Mouse (Mus musculus): ENCODE results near the gene Gm960.

The Gm960 gene

GRCm38 (mm10) chr19:4711601-4712155 lies 13.2 kb upstream of the Gm960 start:
- peak; percentile 66 for DNase-seq

- peak; percentile 78 for DNase-seq
These were observed 12.7 kb upstream of the Gm960 start, which contains the start of gene Sptbn2 for GRCm38 (mm10) chr19:4711098-4711600. TSS of gene Sptbn2 (plus strand) at chr19:4711167.

GRCm38 (mm10) chr19:4708765-4709164 lies 10.3 kb upstream of the Gm960 start:
- DNase-seq: peak; percentile 30

GRCm38 (mm10) chr19:4701221-4701620 lies 2.8 kb upstream of the Gm960 start:
- DNase-seq: peak; percentile 68

- peak; percentile 56 for DNase-seq
These were observed 2.2 kb upstream of the Gm960 start for GRCm38 (mm10) chr19:4700656-4701055.

GRCm38 (mm10) chr19:4699821-4700220 lies 1.4 kb upstream of the Gm960 start:
- peak; percentile 72 for DNase-seq

GRCm38 (mm10) chr19:4698856-4699255 lies 388 bp upstream of the Gm960 start:
- peak; percentile 78 for DNase-seq

- DNase-seq: no peak
These were observed 747 bp downstream of the Gm960 start for GRCm38 (mm10) chr19:4697721-4698120.

GRCm38 (mm10) chr19:4697121-4697520 lies 1.3 kb downstream of the Gm960 start:
- DNase-seq: no peak

- no peak for DNase-seq
These were observed 4.1 kb downstream of the Gm960 start for GRCm38 (mm10) chr19:4694346-4694745.

- DNase-seq: no peak
These were observed 26.1 kb downstream of the Gm960 start for GRCm38 (mm10) chr19:4672401-4672800.

- DNase-seq: no peak
These were observed 27.7 kb downstream of the Gm960 start for GRCm38 (mm10) chr19:4670776-4671175.

GRCm38 (mm10) chr19:4666815-4667214 lies 31.7 kb downstream of the Gm960 start:
- DNase-seq: no peak

- peak; percentile 24 for DNase-seq
These were observed 40.3 kb downstream of the Gm960 start for GRCm38 (mm10) chr19:4658156-4658555.

- no peak for DNase-seq
These were observed 51.5 kb downstream of the Gm960 start for GRCm38 (mm10) chr19:4646917-4647492.

GRCm38 (mm10) chr19:4644271-4644670 lies 54.2 kb downstream of the Gm960 start:
- no peak for DNase-seq

- DNase-seq: no peak
These were observed 62.5 kb downstream of the Gm960 start for GRCm38 (mm10) chr19:4635986-4636385.

- peak; percentile 90 for DNase-seq
These were observed 69.6 kb downstream of the Gm960 start for GRCm38 (mm10) chr19:4628819-4629218.

GRCm38 (mm10) chr19:4625829-4626535 lies 72.5 kb downstream of the Gm960 start:
- DNase-seq: no peak

- peak; percentile 99 for DNase-seq
These were observed 73.2 kb downstream of the Gm960 start, which contains the start of gene Rce1 for GRCm38 (mm10) chr19:4625179-4625828. TSS of gene Rce1 (minus strand) at chr19:4625641.

- peak; percentile 83 for DNase-seq
These were observed 73.9 kb downstream of the Gm960 start for GRCm38 (mm10) chr19:4624406-4625178.

GRCm38 (mm10) chr19:4624006-4624405 lies 74.5 kb downstream of the Gm960 start:
- peak; percentile 89 for DNase-seq

- peak; percentile 88 for DNase-seq
These were observed 75.0 kb downstream of the Gm960 start for GRCm38 (mm10) chr19:4623419-4623818.

All from heart, adult 11 months (tissue).